In genomic region chr9:40746796-40747195, GRCm38 (mm10) we compare ENCODE assay signal across 17 mouse cellular contexts. TPM values are rescaled to one million over a fixed set of nuclear protein-coding genes. Genes with fewer than 3 reads are reported as not detected.
DNase-seq lines count a peak whose midpoint lies in the region; ATAC-seq and TF ChIP-seq lines count a peak whose summit lies in the region.
"Had no signal": no experiment of that assay in that cellular context is flagged by ENCODE, and none has a peak within 500 bp of the region (broad histone marks: within the 10 kb centered on the region; RNA-seq: fewer than 3 reads in every experiment).

No protein-coding gene starts in this region.

- H3K36me3 ChIP-seq in forebrain, embryonic 13.5 days (ENCODE audit: poor library complexity, severe bottlenecking), result no peaks in the 10 kb centered on the region
- no peaks in the 10 kb centered on the region for H3K36me3 ChIP-seq in forebrain, embryonic 11.5 days (ENCODE audit: control insufficient read depth, insufficient read depth, low read length)
- no peaks in the 10 kb centered on the region for H3K36me3 ChIP-seq in neural tube, embryonic 13.5 days
- H3K36me3 ChIP-seq: neural tube, embryonic 12.5 days had no signal

- DNase-seq in forebrain, embryonic 11.5 days (ENCODE audit: low spot score), result no peak
- DNase-seq in neural tube, embryonic 10.5 days (ENCODE audit: extremely low spot score, low spot score), result no peak
- peak; percentile 29 for DNase-seq in telencephalon, adult 2 months (ENCODE audit: low read depth, low spot score)
- no peak for DNase-seq in retina, postnatal 1 day
- no peak for DNase-seq in urinary bladder, adult 18-20 months (ENCODE audit: low spot score in 2 of 2)
- DNase-seq: adrenal gland, postnatal 14 days; B cell, adult 2 months; gastrocnemius, postnatal 36 days; lung, embryonic 14.5 days; thymus, postnatal 25 days had no signal

- 78% methylated on average over 9 of the region's 9 CpGs for WGBS in forebrain, embryonic 13.5 days
- 83% methylated on average over 9 of the region's 9 CpGs for WGBS in forebrain, embryonic 11.5 days
- 71% methylated on average over 9 of the region's 9 CpGs for WGBS in neural tube, embryonic 13.5 days

- peak; percentile 60; the same call in 1 of the 2 replicates for ATAC-seq in forebrain, embryonic 13.5 days
- no peak for ATAC-seq in forebrain, embryonic 11.5 days (replicated peaks; ENCODE audit: low FRiP score)
- no peak for ATAC-seq in neural tube, embryonic 13.5 days (ENCODE audit: low read depth)
- ATAC-seq: hindbrain, postnatal 0 days; midbrain, embryonic 16.5 days had no signal

- no peak overlapping the region for H3K4me2 ChIP-seq in forebrain, embryonic 13.5 days
- no peak overlapping the region for H3K4me2 ChIP-seq in forebrain, embryonic 11.5 days (ENCODE audit: low read depth, low read length, severe bottlenecking)
- no peak overlapping the region for H3K4me2 ChIP-seq in neural tube, embryonic 13.5 days
- H3K4me2 ChIP-seq: heart, embryonic 11.5 days; lung, embryonic 14.5 days; neural tube, embryonic 12.5 days had no signal

- no peak for TF ChIP-seq CTCF in embryonic fibroblast, embryonic 13.5 days (IDR thresholded peaks at IDR 0.05; ENCODE audit: borderline replicate concordance, insufficient read depth, low read length)

- no peak for TF ChIP-seq POLR2A in embryonic fibroblast, embryonic 13.5 days (IDR thresholded peaks at IDR 0.05; ENCODE audit: low read depth, low read length)

- no peaks in the 10 kb centered on the region for H3K9me3 ChIP-seq in forebrain, embryonic 13.5 days (replicated peaks)
- no peaks in the 10 kb centered on the region for H3K9me3 ChIP-seq in forebrain, embryonic 11.5 days (ENCODE audit: control insufficient read depth, low read length)
- H3K9me3 ChIP-seq in neural tube, embryonic 13.5 days, result no peaks in the 10 kb centered on the region
- H3K9me3 ChIP-seq: neural tube, embryonic 12.5 days had no signal

- no peaks in the 10 kb centered on the region for H3K27me3 ChIP-seq in forebrain, embryonic 13.5 days
- no peaks in the 10 kb centered on the region for H3K27me3 ChIP-seq in forebrain, embryonic 11.5 days (ENCODE audit: control insufficient read depth, insufficient read depth, low read length)
- no peaks in the 10 kb centered on the region for H3K27me3 ChIP-seq in neural tube, embryonic 13.5 days
- H3K27me3 ChIP-seq: neural tube, embryonic 12.5 days had no signal

- no peak overlapping the region for H3K4me3 ChIP-seq in forebrain, embryonic 13.5 days
- H3K4me3 ChIP-seq in forebrain, embryonic 11.5 days (ENCODE audit: low read depth, low read length), result no peak overlapping the region
- H3K4me3 ChIP-seq in neural tube, embryonic 13.5 days, result no peak overlapping the region
- no peak overlapping the region for H3K4me3 ChIP-seq in embryonic fibroblast, embryonic 13.5 days (ENCODE audit: insufficient read depth, low read length)
- H3K4me3 ChIP-seq: neural tube, embryonic 12.5 days had no signal

- H3K9ac ChIP-seq in forebrain, embryonic 13.5 days, result no peak overlapping the region
- H3K9ac ChIP-seq in forebrain, embryonic 11.5 days (ENCODE audit: low read length), result no peak overlapping the region
- no peak overlapping the region for H3K9ac ChIP-seq in neural tube, embryonic 13.5 days
- H3K9ac ChIP-seq: lung, embryonic 14.5 days; neural tube, embryonic 12.5 days had no signal

- H3K4me1 ChIP-seq in forebrain, embryonic 13.5 days, result 0 out of 2 replicates have a peak, but pooled peaks cover 3% of the 10 kb centered on the region
- H3K4me1 ChIP-seq in forebrain, embryonic 11.5 days (replicated peaks; ENCODE audit: control insufficient read depth, insufficient read depth, low read length), result no peaks in the 10 kb centered on the region
- peaks cover 57% of the 10 kb centered on the region for H3K4me1 ChIP-seq in neural tube, embryonic 13.5 days (replicated peaks)
- H3K4me1 ChIP-seq in embryonic fibroblast, embryonic 13.5 days (ENCODE audit: control insufficient read depth, insufficient read depth, low read length), result peaks cover 17% of the 10 kb centered on the region

- peak overlapping the region; percentile 14; the same call in 1 of the 2 replicates for H3K27ac ChIP-seq in forebrain, embryonic 13.5 days
- no peak overlapping the region for H3K27ac ChIP-seq in forebrain, embryonic 11.5 days (ENCODE audit: low read depth, low read length)
- peak overlapping the region; percentile 46; the same call in 1 of the 2 replicates for H3K27ac ChIP-seq in neural tube, embryonic 13.5 days (replicated peaks)
- peak overlapping the region; percentile 89 for H3K27ac ChIP-seq in embryonic fibroblast, embryonic 13.5 days (ENCODE audit: insufficient read depth, low read length)
- H3K27ac ChIP-seq: hindbrain, postnatal 0 days; neural tube, embryonic 12.5 days had no signal

RNA-seq across cellular contexts. Expression of gene Hspa8, which starts 54.0 kb away (rescaled TPM):
- polyA plus RNA-seq in forebrain, embryonic 13.5 days (2015; fragmentation: Nextera tagmentation; extraction: Ambion mirVana), result 3,030 and 3,122 TPM in 2 replicates
- polyA plus RNA-seq in forebrain, embryonic 11.5 days (2014; fragmentation: Nextera tagmentation; extraction: Ambion mirVana), result 3,498 and 3,614 TPM in 2 replicates
- polyA plus RNA-seq in neural tube, embryonic 13.5 days (2015; fragmentation: Nextera tagmentation; extraction: Ambion mirVana), result 2,997 and 3,038 TPM in 2 replicates
- 2,507 and 2,625 TPM in 2 replicates for polyA plus RNA-seq in embryonic fibroblast, embryonic 13.5 days (2011; ENCODE audit: insufficient read length, low read depth, missing spikeins)
